Mouse (Mus musculus): ENCODE measurements around the gene Sesn1. TPM values are rescaled to one million over a fixed set of nuclear protein-coding genes. Genes with fewer than 3 reads are reported as not detected.
A peak's percentile ranks its signal among the peaks of the same experiment; 100 is the strongest.

The Sesn1 gene
- polyA plus RNA-seq, 1 experiment from 2014 or later: 32.7 TPM

DNA sequence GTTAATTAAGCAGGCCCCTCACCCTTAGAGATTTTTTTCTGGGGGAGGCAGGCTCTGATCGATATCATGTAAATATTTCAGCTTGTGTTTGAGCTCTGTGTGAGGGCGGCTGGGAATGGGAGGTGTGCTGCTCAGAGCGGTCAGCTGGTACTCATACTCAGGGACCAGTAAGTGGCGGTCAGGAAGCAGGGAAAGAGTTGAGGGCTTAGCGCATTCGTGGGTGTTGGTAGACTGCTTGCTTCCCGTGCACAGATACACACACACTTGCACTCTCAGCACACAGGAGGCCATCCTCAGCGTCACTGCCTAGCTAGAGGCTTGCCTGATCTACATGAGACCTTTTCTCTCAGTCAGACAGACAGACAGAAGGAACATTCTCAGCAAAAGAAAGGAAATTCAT is 91.7 kb downstream of the Sesn1 start:
- DNase-seq (ENCODE audit: low spot score) (peak; percentile 18), ATAC-seq (replicated peaks; ENCODE audit: low FRiP score, low TSS enrichment, low read depth) (no peak)
- WGBS: 83% methylated on average over 8 of the region's 8 CpGs
- Histone ChIP-seq H3K9me3 (ENCODE audit: control insufficient read depth, low read length) (no peaks in the 10 kb centered on the region), H3K27me3 (replicated peaks; ENCODE audit: control insufficient read depth, insufficient read depth, low read length) (no peaks in the 10 kb centered on the region), H3K27ac (ENCODE audit: low read depth) (no peak overlapping the region), H3K4me1 (replicated peaks; ENCODE audit: control insufficient read depth, insufficient read depth, low read length) (no peaks in the 10 kb centered on the region), H3K9ac (ENCODE audit: low read length) (no peak overlapping the region), H3K4me2 (ENCODE audit: low read length) (no peak overlapping the region), H3K4me3 (ENCODE audit: low read depth, low read length) (no peak overlapping the region), H3K36me3 (ENCODE audit: control insufficient read depth, insufficient read depth, low read length) (peaks cover 61% of the 10 kb centered on the region)

DNA sequence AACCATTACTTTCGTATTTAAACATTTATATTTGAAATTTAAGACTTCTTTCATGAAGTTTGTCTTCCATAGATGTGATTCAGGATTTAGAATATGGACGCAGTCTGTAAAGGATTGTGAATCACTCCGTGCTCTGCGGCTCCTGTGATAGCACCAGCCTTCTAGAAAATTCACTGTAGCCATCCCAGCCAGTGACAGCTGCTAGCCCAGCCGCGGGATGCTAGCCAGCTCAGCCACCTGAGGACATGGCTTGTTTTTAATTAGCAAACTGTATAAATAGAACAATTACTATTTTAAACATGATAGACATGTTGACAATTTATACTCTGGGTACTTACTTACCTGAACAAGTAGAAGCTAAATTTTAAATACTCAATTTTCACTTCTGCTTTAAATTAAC is 92.1 kb downstream of the Sesn1 start:
- DNase-seq (ENCODE audit: low spot score) (no peak), ATAC-seq (replicated peaks; ENCODE audit: low FRiP score, low TSS enrichment, low read depth) (no peak)
- Histone ChIP-seq H3K4me2 (ENCODE audit: low read length) (no peak overlapping the region), H3K27me3 (replicated peaks; ENCODE audit: control insufficient read depth, insufficient read depth, low read length) (no peaks in the 10 kb centered on the region), H3K4me1 (replicated peaks; ENCODE audit: control insufficient read depth, insufficient read depth, low read length) (no peaks in the 10 kb centered on the region), H3K4me3 (ENCODE audit: low read depth, low read length) (no peak overlapping the region), H3K9me3 (ENCODE audit: control insufficient read depth, low read length) (no peaks in the 10 kb centered on the region), H3K27ac (ENCODE audit: low read depth) (no peak overlapping the region), H3K9ac (ENCODE audit: low read length) (no peak overlapping the region), H3K36me3 (ENCODE audit: control insufficient read depth, insufficient read depth, low read length) (peaks cover 61% of the 10 kb centered on the region)
- 94% methylated on average over 6 of the region's 6 CpGs for WGBS

- Histone ChIP-seq H3K36me3 (ENCODE audit: control insufficient read depth, insufficient read depth, low read length) (peaks cover 57% of the 10 kb centered on the region), H3K4me1 (replicated peaks; ENCODE audit: control insufficient read depth, insufficient read depth, low read length) (no peaks in the 10 kb centered on the region), H3K4me2 (ENCODE audit: low read length) (no peak overlapping the region), H3K9ac (ENCODE audit: low read length) (no peak overlapping the region), H3K27me3 (replicated peaks; ENCODE audit: control insufficient read depth, insufficient read depth, low read length) (no peaks in the 10 kb centered on the region), H3K9me3 (ENCODE audit: control insufficient read depth, low read length) (no peaks in the 10 kb centered on the region), H3K4me3 (ENCODE audit: low read depth, low read length) (no peak overlapping the region), H3K27ac (ENCODE audit: low read depth) (no peak overlapping the region)
- DNase-seq (ENCODE audit: low spot score) (no peak), ATAC-seq (replicated peaks; ENCODE audit: low FRiP score, low TSS enrichment, low read depth) (no peak)
- WGBS: 87% methylated on average over 11 of the region's 11 CpGs
Measured at GRCm38 (mm10) chr10:41907473-41907872, 97.7 kb downstream of the Sesn1 start.

GRCm38 (mm10) chr10:41907950-41908349 is 98.2 kb downstream of the Sesn1 start:
- no peak overlapping the region for H3K4me2 ChIP-seq (ENCODE audit: low read length)
- no peak overlapping the region for H3K9ac ChIP-seq (ENCODE audit: low read length)
- no peaks in the 10 kb centered on the region for H3K9me3 ChIP-seq (ENCODE audit: control insufficient read depth, low read length)
- DNase-seq (ENCODE audit: low spot score): no peak
- no peak overlapping the region for H3K27ac ChIP-seq (ENCODE audit: low read depth)
- 84% methylated on average over 4 of the region's 4 CpGs for WGBS
- no peaks in the 10 kb centered on the region for H3K4me1 ChIP-seq (replicated peaks; ENCODE audit: control insufficient read depth, insufficient read depth, low read length)
- no peak for ATAC-seq (replicated peaks; ENCODE audit: low FRiP score, low TSS enrichment, low read depth)
- H3K27me3 ChIP-seq (replicated peaks; ENCODE audit: control insufficient read depth, insufficient read depth, low read length): no peaks in the 10 kb centered on the region
- peaks cover 54% of the 10 kb centered on the region for H3K36me3 ChIP-seq (ENCODE audit: control insufficient read depth, insufficient read depth, low read length)
- no peak overlapping the region for H3K4me3 ChIP-seq (ENCODE audit: low read depth, low read length)

DNA sequence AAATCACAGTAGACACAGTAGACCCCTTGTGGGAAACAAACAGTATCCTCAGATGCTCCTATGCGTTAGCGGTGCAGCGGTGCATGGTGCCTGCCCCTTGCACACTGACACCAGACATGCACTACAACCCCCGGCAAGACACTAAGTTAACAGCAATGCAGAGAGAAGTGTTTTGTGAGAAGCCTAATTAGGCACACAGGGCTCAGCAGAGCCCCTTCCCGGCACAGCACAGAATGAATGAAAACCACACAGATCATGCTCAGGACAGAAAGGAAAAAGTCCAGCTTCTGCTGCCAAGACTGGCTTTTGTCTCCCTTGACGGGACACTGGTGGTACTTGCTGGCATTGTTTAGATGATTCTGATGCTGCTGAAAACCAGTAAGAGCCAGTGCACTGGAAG is 99.2 kb downstream of the Sesn1 start:
- no peak overlapping the region for H3K4me2 ChIP-seq (ENCODE audit: low read length)
- H3K36me3 ChIP-seq (ENCODE audit: control insufficient read depth, insufficient read depth, low read length): peaks cover 45% of the 10 kb centered on the region
- no peaks in the 10 kb centered on the region for H3K9me3 ChIP-seq (ENCODE audit: control insufficient read depth, low read length)
- DNase-seq (ENCODE audit: low spot score) (no peak), ATAC-seq (replicated peaks; ENCODE audit: low FRiP score, low TSS enrichment, low read depth) (no peak)
- WGBS: 67% methylated on average over 6 of the region's 6 CpGs
- H3K27ac ChIP-seq (ENCODE audit: low read depth): no peak overlapping the region
- no peak overlapping the region for H3K4me3 ChIP-seq (ENCODE audit: low read depth, low read length)
- no peaks in the 10 kb centered on the region for H3K4me1 ChIP-seq (replicated peaks; ENCODE audit: control insufficient read depth, insufficient read depth, low read length)
- H3K9ac ChIP-seq (ENCODE audit: low read length): no peak overlapping the region
- no peaks in the 10 kb centered on the region for H3K27me3 ChIP-seq (replicated peaks; ENCODE audit: control insufficient read depth, insufficient read depth, low read length)

DNA sequence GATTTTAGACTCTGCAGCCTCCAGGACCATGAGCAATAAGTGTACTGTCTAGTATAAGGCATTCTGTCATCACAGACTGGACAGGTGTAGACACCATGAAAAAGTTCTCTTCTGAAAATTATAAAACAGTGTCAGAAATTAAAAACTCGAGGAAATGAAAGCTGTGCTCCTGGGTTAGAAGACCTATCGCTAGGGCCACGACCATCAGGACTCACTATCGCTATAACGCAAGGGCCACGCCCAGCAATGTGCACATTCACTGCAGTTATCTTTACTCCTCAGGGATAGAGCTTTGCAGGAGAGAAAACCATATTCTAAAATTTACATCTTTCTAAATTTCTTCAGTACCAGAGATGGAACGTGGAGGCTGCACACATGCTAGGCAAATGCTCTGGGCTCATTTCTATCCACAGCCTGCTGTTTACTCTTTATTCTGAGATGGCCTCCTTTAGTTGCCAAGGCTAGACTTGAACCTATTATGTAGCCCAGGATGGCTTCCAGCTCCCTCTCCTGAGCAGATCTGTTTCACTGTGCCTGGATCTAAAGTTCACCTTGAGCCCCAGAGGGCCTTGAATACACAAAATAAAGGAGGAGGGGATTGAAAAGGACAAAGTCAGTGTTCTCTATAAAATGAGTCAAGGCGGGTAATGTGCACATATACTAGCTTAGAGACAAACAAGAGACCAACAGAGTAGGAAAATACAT is 102.7 kb downstream of the Sesn1 start:
- Histone ChIP-seq H3K9me3 (ENCODE audit: control insufficient read depth, low read length) (no peaks in the 10 kb centered on the region), H3K4me2 (ENCODE audit: low read length) (no peak overlapping the region), H3K4me3 (ENCODE audit: low read depth, low read length) (no peak overlapping the region), H3K36me3 (ENCODE audit: control insufficient read depth, insufficient read depth, low read length) (peaks cover 13% of the 10 kb centered on the region), H3K4me1 (replicated peaks; ENCODE audit: control insufficient read depth, insufficient read depth, low read length) (no peaks in the 10 kb centered on the region), H3K9ac (ENCODE audit: low read length) (no peak overlapping the region), H3K27me3 (replicated peaks; ENCODE audit: control insufficient read depth, insufficient read depth, low read length) (no peaks in the 10 kb centered on the region), H3K27ac (ENCODE audit: low read depth) (no peak overlapping the region)
- WGBS: 89% methylated on average over 8 of the region's 8 CpGs
- no peak for DNase-seq (ENCODE audit: low spot score)
- no peak for ATAC-seq (replicated peaks; ENCODE audit: low FRiP score, low TSS enrichment, low read depth)

DNA sequence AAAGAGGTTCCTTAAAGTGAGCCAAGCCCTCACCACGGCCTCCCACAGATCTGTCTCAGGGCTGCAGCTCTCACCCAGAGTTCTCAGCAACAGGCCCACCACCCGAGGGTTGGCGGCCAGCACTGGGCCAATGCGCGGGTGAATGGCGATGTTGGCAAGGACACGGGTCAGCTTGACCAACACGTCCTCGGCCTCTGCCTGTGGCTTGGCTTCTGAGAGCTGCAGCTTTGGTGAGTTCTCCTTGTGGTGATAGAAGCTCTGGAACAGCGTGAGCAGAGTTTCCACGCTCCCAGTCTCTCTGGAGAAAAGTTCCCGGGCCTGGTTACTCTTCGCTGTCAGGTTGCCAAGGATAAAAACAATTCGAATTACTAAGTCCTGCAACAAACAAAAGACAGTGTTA is 117.0 kb downstream of the Sesn1 start:
- DNase-seq (ENCODE audit: low spot score) (no peak), ATAC-seq (replicated peaks; ENCODE audit: low FRiP score, low TSS enrichment, low read depth) (no peak)
- Histone ChIP-seq H3K36me3 (ENCODE audit: control insufficient read depth, insufficient read depth, low read length) (no peaks in the 10 kb centered on the region), H3K27me3 (replicated peaks; ENCODE audit: control insufficient read depth, insufficient read depth, low read length) (no peaks in the 10 kb centered on the region), H3K27ac (ENCODE audit: low read depth) (no peak overlapping the region), H3K4me2 (ENCODE audit: low read length) (no peak overlapping the region), H3K9ac (ENCODE audit: low read length) (no peak overlapping the region), H3K4me1 (replicated peaks; ENCODE audit: control insufficient read depth, insufficient read depth, low read length) (no peaks in the 10 kb centered on the region), H3K4me3 (ENCODE audit: low read depth, low read length) (no peak overlapping the region), H3K9me3 (ENCODE audit: control insufficient read depth, low read length) (no peaks in the 10 kb centered on the region)
- 89% methylated on average over 14 of the region's 14 CpGs for WGBS

- Histone ChIP-seq H3K36me3 (ENCODE audit: control insufficient read depth, insufficient read depth, low read length) (no peaks in the 10 kb centered on the region), H3K27ac (ENCODE audit: low read depth) (no peak overlapping the region), H3K4me3 (ENCODE audit: low read depth, low read length) (no peak overlapping the region), H3K27me3 (replicated peaks; ENCODE audit: control insufficient read depth, insufficient read depth, low read length) (no peaks in the 10 kb centered on the region), H3K9me3 (ENCODE audit: control insufficient read depth, low read length) (no peaks in the 10 kb centered on the region), H3K9ac (ENCODE audit: low read length) (no peak overlapping the region), H3K4me2 (ENCODE audit: low read length) (no peak overlapping the region), H3K4me1 (replicated peaks; ENCODE audit: control insufficient read depth, insufficient read depth, low read length) (peaks cover 15% of the 10 kb centered on the region)
- WGBS: 68% methylated on average over 4 of the region's 4 CpGs
- ATAC-seq (replicated peaks; ENCODE audit: low FRiP score, low TSS enrichment, low read depth) (no peak), DNase-seq (ENCODE audit: low spot score) (no peak)
Measured at GRCm38 (mm10) chr10:41930966-41931365, 121.2 kb downstream of the Sesn1 start.

DNA sequence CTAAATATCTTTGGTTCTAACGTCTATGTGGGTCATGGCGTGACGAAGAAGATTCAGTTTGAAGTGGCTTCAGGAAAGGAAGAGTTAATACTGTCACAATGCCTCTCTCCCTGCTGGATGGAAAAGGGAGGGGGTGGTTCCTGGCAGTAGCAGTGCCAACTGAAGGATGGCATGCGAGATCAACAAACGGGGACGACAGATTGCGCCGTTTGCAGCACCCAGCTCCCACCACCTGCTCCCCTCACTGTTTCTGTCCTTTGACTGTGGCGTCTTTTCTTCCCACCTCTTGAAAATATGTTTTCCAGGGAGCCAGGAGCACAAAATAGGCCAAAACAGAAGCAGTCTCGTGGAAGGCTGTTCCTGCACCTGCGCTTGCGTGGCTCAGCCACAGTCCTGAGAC is 122.2 kb downstream of the Sesn1 start:
- Histone ChIP-seq H3K9me3 (ENCODE audit: control insufficient read depth, low read length) (no peaks in the 10 kb centered on the region), H3K4me3 (ENCODE audit: low read depth, low read length) (no peak overlapping the region), H3K27ac (ENCODE audit: low read depth) (no peak overlapping the region), H3K27me3 (replicated peaks; ENCODE audit: control insufficient read depth, insufficient read depth, low read length) (no peaks in the 10 kb centered on the region), H3K9ac (ENCODE audit: low read length) (no peak overlapping the region), H3K4me1 (replicated peaks; ENCODE audit: control insufficient read depth, insufficient read depth, low read length) (peaks cover 18% of the 10 kb centered on the region), H3K36me3 (ENCODE audit: control insufficient read depth, insufficient read depth, low read length) (no peaks in the 10 kb centered on the region), H3K4me2 (ENCODE audit: low read length) (no peak overlapping the region)
- DNase-seq (ENCODE audit: low spot score) (no peak), ATAC-seq (replicated peaks; ENCODE audit: low FRiP score, low TSS enrichment, low read depth) (no peak)
- WGBS: 85% methylated on average over 12 of the region's 12 CpGs

Data from intestine, embryonic 14.5 days (tissue).